Mouse (Mus musculus) cerebellum, postnatal 14 days (tissue): Measurements from ENCODE around the gene As3mt.
"Not testable (repeated sequence)": the region's sequence is repeated elsewhere in the genome, so short reads cannot be mapped to it uniquely, and the experiment has no call there.

Experiments
- DNase-seq, 2 experiments: peaks; one replicate each; pipeline ENCODE4 v3.0.0; 2021; ENCODE audit warnings: mixed read lengths in 2 of 2

The As3mt gene

GRCm38 (mm10) chr19:46701156-46701555 lies 6.1 kb upstream of the As3mt start:
- no peak for DNase-seq

DNA sequence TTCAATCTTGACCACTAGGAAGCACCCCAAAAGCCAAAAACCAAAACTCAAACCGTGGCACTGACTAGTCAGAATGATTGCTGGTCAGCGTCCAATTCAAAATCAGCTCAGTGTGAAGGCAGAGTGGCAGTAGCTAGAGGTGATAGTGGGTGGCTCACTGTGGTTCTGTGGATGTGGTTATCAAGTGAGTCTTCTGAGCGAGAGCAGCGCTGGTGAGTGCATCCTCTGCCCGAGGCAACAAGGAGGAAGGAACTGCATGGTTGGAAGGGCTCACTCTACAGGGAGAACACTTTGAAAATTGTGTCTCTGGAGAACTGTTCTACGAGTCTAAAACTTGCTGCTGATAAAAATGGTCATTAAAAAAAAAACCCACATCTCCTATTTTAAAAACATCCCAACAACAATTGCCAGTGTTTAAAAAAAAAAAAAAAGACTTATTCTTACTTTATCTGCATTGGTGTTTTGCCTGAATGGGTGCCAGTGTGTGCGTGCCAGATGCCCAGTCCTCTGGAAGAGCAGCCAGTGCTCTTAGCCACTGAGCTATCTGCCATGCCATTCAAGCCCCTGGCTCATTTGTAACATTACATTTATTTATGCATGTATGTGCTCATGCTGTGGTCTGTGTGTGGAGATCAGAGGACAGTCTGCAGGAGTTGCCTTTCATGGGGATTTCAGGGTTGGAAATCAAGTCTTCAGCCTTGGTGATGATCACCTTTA lies 1.3 kb upstream of the As3mt start:
- DNase-seq = no peak

DNA sequence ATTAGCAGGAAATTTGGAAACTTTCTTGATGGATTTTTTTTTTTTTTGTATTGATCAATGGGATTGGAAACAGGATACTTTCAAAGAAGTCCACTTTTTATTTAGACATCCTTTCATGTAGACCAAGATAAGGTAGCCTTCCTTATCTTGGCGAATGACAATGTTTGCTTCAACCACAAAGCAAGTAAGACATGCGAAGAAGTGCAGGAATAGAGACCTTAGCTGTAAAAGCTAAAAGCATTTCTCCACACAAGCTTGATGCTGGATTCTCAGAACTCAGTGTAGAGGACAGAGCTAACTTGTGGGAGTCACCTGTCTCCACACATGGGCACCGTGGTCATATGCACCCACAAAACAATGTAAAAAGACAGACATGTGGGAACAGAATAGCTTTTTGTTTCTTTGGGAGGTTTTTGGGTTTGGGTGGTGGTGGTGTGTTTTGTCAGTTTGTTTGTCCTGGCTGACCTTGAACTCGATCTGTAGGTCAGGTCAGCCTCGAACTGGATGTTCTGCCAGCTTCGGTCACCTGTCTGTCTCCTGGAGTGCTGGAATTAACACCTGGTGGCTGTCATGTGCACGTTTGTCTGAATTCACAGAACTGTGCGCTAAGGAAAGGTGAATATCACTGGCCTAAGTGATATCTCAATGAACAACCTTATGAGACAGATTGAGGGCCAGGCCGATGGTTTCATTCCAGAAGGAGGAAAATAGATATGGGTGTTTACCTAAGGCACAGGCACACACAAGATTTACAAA lies 540 bp upstream of the As3mt start:
- no peak for DNase-seq

DNA sequence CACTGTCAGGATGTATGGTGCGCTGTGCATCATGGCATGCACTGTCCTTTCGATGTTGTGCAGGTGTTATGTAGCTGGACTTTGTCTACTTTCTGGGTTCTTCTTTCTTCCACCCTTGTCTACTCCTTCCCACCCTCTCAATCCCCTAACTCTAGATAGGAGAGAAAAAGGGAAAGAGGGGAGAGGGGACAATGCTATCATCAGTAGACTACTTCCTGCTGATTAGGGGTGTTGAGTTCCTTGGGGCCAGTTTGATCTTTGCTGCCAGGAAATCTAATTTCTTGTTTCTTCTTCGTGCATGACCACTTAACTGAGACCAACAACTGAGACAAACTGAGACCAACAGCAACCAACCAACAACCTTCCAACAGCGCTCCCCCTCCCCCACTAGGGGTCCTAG lies 3.4 kb downstream of the As3mt start:
- DNase-seq = no peak

GRCm38 (mm10) chr19:46714234-46714633 lies 7.0 kb downstream of the As3mt start:
- no peak for DNase-seq

DNA sequence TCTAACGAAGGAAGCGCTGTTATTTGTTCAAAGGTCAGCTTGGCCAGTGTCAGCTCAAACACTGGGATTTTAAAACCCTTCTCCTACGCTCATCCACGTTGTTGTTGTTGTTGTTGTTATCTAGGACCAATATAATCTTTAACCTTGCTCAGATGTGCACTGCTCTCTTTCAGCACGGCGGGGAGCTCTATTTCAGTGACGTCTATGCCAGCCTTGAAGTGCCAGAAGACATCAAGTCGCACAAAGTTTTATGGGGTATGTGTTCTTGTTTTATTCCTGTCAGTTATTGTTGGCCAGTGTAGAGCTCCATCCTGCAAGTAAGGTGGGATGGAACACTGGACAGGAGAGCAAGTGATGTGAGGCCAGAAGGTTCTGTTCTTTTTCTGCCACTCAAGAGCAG lies 7.8 kb downstream of the As3mt start:
- no peak for DNase-seq

DNA sequence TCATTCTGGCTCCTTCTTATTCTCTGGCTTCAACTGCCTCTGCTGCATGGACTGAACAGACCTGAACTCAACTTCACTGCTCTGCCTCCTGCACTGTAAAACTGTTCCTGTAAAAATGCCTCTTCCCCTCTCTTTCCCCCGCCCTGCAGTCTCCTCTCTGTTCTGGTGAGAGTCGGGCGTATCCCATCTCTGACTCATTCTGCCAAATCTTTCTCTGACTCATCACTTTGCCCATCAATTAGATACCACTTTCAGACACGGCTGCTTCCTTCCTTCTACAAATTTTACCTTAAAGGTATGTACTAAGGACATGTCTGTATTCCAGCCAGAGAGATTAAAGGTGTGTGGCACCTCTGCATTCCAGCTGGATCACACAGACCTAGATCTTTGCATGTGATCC lies 10.9 kb downstream of the As3mt start:
- DNase-seq = no peak

DNA sequence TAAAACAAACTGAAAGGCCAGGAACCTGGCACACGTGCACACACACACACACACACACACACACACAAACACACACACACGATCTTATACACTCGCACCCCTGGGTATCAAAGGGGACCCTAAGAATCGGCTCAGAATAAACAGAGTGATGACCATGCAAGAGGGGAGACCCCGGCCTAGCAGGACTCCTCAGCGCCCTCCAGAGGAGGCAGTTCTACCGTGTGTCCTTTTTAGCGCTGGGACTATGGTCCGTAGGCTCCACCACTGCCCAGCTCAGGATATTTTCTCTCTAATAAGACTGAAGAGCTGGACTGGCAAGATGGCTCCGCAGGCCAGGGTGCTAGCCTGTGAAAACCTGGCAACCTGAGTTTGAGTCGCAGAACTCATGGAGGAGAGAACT lies 17.2 kb downstream of the As3mt start:
- no peak for DNase-seq

DNA sequence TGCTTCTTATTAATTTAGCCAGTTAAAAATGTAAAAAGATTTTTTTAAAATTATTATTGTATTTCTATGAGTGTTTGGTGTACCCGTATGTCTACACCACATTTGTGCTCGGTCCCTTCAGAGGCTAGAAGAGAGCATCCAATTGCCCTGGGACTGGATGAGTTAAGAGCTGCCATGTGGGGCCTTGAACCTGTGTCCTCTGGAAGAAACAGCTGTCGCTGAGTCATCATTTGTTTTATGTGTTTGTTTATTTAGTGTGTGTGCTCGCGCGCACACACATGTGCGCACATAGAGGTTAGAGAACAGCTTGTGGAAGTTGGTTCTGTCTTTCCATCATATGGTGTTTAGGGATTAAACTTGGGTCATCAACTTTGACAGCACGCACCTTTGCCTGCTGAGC lies 18.9 kb downstream of the As3mt start:
- DNase-seq = no peak

- peak; percentile 33 to 44 for DNase-seq
Measured at GRCm38 (mm10) chr19:46727140-46727736, 20.0 kb downstream of the As3mt start.

GRCm38 (mm10) chr19:46727945-46728540 lies 20.8 kb downstream of the As3mt start:
- no peak for DNase-seq

DNA sequence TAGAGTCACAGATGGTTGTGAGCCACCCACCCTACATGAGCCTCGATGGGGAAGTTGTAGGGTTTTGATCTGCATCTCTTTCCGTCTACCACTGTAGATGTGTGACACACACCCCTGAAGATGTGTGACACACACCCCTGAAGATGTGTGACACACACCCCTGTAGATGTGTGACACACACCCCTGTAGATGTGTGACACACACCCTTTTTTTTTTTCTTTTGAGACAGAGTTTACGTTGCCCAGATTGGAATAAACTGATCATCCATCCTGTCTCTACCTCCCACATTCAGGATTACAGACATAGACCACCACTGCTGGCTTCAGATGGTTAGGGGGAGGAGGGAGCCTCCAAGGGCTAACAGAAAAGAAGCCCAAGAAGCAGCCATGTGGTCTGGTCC lies 21.7 kb downstream of the As3mt start:
- DNase-seq = no peak

GRCm38 (mm10) chr19:46731351-46731750 lies 24.1 kb downstream of the As3mt start:
- DNase-seq = no peak

- DNase-seq = not testable (repeated sequence)
Measured at GRCm38 (mm10) chr19:46732673-46733072, 25.4 kb downstream of the As3mt start.

DNA sequence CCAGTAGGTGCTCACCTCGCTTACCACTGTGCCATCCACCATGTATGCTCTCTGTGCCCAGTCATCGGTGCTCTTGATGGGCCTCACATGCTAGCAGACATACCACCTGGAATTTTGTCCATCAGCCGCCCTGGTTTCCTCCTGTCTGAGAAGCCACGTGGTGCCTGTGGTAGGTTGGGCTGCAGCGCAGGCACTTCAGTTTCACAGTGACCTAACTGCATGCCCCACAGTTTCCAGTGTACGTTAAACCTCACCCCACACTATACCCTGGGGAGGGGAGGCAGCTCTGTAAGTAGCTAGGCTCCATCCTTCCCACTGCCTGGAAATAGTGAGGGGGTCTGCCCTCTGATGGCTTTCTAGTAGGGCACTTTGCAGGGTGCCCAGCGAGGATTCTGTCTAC lies 26.4 kb downstream of the As3mt start:
- no peak for DNase-seq

GRCm38 (mm10) chr19:46735241-46735640 lies 28.0 kb downstream of the As3mt start:
- DNase-seq = no peak

- DNase-seq = no peak
Measured at GRCm38 (mm10) chr19:46737106-46737505, 29.8 kb downstream of the As3mt start.

GRCm38 (mm10) chr19:46740341-46741008 lies 33.2 kb downstream of the As3mt start:
- DNase-seq = peak; percentile 85 to 87

DNA sequence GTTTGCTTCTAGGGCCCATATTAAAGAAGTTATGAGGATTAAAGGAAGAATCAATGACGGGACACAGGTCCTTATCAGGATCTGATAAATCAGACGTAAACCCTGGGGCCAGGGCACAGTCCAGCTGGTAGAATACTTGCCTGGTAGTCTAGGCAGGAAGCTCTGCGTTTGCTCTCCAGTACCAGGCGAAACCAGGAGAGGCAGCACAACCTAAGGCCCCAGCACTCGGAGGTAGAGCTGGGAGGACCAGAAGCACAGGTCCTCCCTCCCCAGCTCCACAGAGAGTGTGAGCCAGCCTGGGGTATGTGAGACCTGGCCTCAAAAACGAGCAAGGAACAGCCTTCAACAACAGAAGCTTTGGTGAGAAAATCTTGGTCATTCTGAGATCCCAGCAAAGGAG lies 34.3 kb downstream of the As3mt start:
- DNase-seq = no peak

GRCm38 (mm10) chr19:46744681-46745080 lies 37.4 kb downstream of the As3mt start:
- DNase-seq = no peak

DNA sequence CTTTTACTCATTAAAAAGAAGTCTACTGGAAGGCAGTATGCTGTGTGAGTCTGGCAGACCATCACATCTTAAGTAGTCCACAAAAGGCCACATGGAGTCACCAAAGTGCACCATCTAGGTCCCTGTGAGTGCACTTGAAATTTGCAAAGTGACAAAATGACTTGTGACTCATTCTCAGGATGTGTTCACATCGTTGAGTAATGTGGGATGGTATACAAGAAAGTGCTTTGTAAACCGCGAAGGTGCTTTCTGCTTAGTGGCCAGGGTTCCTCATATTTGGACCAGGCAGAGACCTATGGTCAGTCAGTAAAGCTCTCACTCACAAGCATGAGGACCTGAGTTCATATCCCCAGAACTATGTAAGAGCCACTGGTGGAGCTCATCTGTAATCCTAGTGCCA lies 40.5 kb downstream of the As3mt start:
- DNase-seq = no peak

- no peak for DNase-seq
Measured at GRCm38 (mm10) chr19:46752235-46752634, 45.0 kb downstream of the As3mt start.

- DNase-seq = peak; percentile 29 to 39
Measured at GRCm38 (mm10) chr19:46755066-46755465, 47.8 kb downstream of the As3mt start.
